Mouse (Mus musculus) MEL (cell line): ENCODE data around the gene Ercc6. TPM values are rescaled to one million over a fixed set of nuclear protein-coding genes. Genes with fewer than 3 reads are reported as not detected.

Experiments
- DNase-seq: peaks from one replicate; pipeline ENCODE4 v3.0.0; 2011; ENCODE audit warnings: low read depth, low spot score
- H3K27ac ChIP-seq: 2 replicates; pipeline ENCODE4 v1.5.1; 2012; ENCODE audit warnings: low read depth, mild to moderate bottlenecking, control low read depth, low read length, moderate library complexity; ENCODE audit not compliant: control insufficient read depth
- H3K27me3 ChIP-seq, 2 experiments: fragments of 150-350 bp in 1 of 2; sonication (generic) in 1 of 2; 2 replicates each; pipeline ENCODE4 v1.6.1; 2012; ENCODE audit warnings: low read length in 2 of 2, mild to moderate bottlenecking in 2 of 2, improper control_type of control experiment in 1 of 2, moderate library complexity in 1 of 2; ENCODE audit not compliant: insufficient read depth in 2 of 2, control insufficient read depth in 1 of 2
- H3K36me3 ChIP-seq, 2 experiments: 2 replicates each; pipeline ENCODE4 v1.6.1; 2012 to 2014; ENCODE audit warnings: low read length in 2 of 2, improper control_type of control experiment in 1 of 2, inconsistent platforms in 1 of 2, mild to moderate bottlenecking in 1 of 2; ENCODE audit not compliant: insufficient read depth in 2 of 2, control insufficient read depth in 1 of 2
- H3K4me1 ChIP-seq, 2 experiments: fragments of 150-350 bp in 1 of 2; sonication (generic) in 1 of 2; 2 replicates each; pipeline ENCODE4 v1.6.1; 2012; ENCODE audit warnings: low read length in 2 of 2, improper control_type of control experiment in 1 of 2, mild to moderate bottlenecking in 1 of 2; ENCODE audit not compliant: insufficient read depth in 2 of 2, control insufficient read depth in 1 of 2
- H3K4me3 ChIP-seq, 2 experiments: fragments of 150-350 bp in 1 of 2; sonication (generic) in 1 of 2; 2 replicates each; pipeline ENCODE4 v1.5.1; 2012; ENCODE audit warnings: low read depth in 2 of 2, low read length in 2 of 2, mild to moderate bottlenecking in 2 of 2, moderate library complexity in 2 of 2, control low read depth in 1 of 2, improper control_type of control experiment in 1 of 2; ENCODE audit not compliant: control insufficient read depth in 1 of 2, insufficient read depth in 1 of 2
- H3K79me2 ChIP-seq: 2 replicates; pipeline ENCODE4 v1.6.1; 2012; ENCODE audit warnings: mild to moderate bottlenecking, low read length, moderate library complexity; ENCODE audit not compliant: control insufficient read depth, poor library complexity, insufficient read depth
- H3K9ac ChIP-seq: 2 replicates; pipeline ENCODE4 v1.6.1; 2012; ENCODE audit warnings: low read depth, mild to moderate bottlenecking, control low read depth, low read length, moderate library complexity; ENCODE audit not compliant: control insufficient read depth, poor library complexity, severe bottlenecking
- H3K9me3 ChIP-seq: fragments of 150-350 bp; sonication (generic); replicated peaks from 2 replicates; pipeline ENCODE4 v1.6.1; 2012; ENCODE audit warnings: mild to moderate bottlenecking, low read length, improper control_type of control experiment, moderate library complexity; ENCODE audit not compliant: insufficient read depth
- CHD2 ChIP-seq: IDR thresholded peaks from 2 replicates; pipeline ENCODE4 v1.6.1; 2011; ENCODE audit warnings: low read length, improper control_type of control experiment
- CTCF ChIP-seq, 3 experiments: IDR thresholded peaks in 2 of 3; conservative IDR thresholded peaks in 1 of 3; 2 replicates each; pipeline ENCODE4 v1.5.1; 2011 to 2012; ENCODE audit warnings: low read length in 3 of 3, low read depth in 2 of 3, mild to moderate bottlenecking in 2 of 3, improper control_type of control experiment in 1 of 3, inconsistent platforms in 1 of 3, mixed read lengths in 1 of 3, moderate library complexity in 1 of 3; ENCODE audit not compliant: control insufficient read depth in 1 of 3, insufficient read depth in 1 of 3, poor library complexity in 1 of 3, severe bottlenecking in 1 of 3
- ETS1 ChIP-seq: IDR thresholded peaks from 2 replicates; pipeline ENCODE4 v1.6.1; 2012; ENCODE audit warnings: low read depth, mild to moderate bottlenecking, inconsistent platforms, low read length, improper control_type of control experiment, moderate library complexity
- KAT2A ChIP-seq: conservative IDR thresholded peaks from 2 replicates; pipeline ENCODE4 v1.6.1; 2012; ENCODE audit warnings: low read depth, low read length, improper control_type of control experiment, inconsistent platforms
- MAX ChIP-seq: IDR thresholded peaks from 2 replicates; pipeline ENCODE4 v1.6.1; 2011; ENCODE audit warnings: low read length, improper control_type of control experiment
- MEF2A ChIP-seq: IDR thresholded peaks from 2 replicates; pipeline ENCODE4 v1.6.1; 2014; ENCODE audit warnings: low read depth, mild to moderate bottlenecking, inconsistent platforms, low read length, improper control_type of control experiment; ENCODE audit not compliant: poor library complexity, insufficient replicate concordance, severe bottlenecking; ENCODE audit errors: extremely low read depth
- NRF1 ChIP-seq: IDR thresholded peaks from 2 replicates; pipeline ENCODE4 v1.6.1; 2014; ENCODE audit warnings: low read depth, mild to moderate bottlenecking, inconsistent platforms, low read length, improper control_type of control experiment, moderate library complexity; ENCODE audit not compliant: poor library complexity, insufficient read depth, severe bottlenecking
- POLR2A ChIP-seq, 2 experiments: IDR thresholded peaks; 2 replicates each; pipeline ENCODE4 v1.6.1; 2011 to 2012; ENCODE audit warnings: low read length in 2 of 2, mild to moderate bottlenecking in 2 of 2, control low read depth in 1 of 2, improper control_type of control experiment in 1 of 2, low read depth in 1 of 2, moderate library complexity in 1 of 2; ENCODE audit not compliant: control insufficient read depth in 1 of 2, insufficient read depth in 1 of 2, poor library complexity in 1 of 2
- POLR2AphosphoS2 ChIP-seq: IDR thresholded peaks from 2 replicates; pipeline ENCODE4 v1.6.1; 2011; ENCODE audit warnings: low read length, improper control_type of control experiment
- POLR2AphosphoS5 ChIP-seq: IDR thresholded peaks from 2 replicates; pipeline ENCODE4 v1.6.1; 2012; ENCODE audit warnings: low read depth, borderline replicate concordance, mild to moderate bottlenecking, inconsistent platforms, low read length, moderate library complexity, mixed read lengths
- RCOR1 ChIP-seq: IDR thresholded peaks from 2 replicates; pipeline ENCODE4 v1.6.1; 2012; ENCODE audit warnings: low read depth, mild to moderate bottlenecking, inconsistent platforms, low read length, improper control_type of control experiment
- SIN3A ChIP-seq: IDR thresholded peaks from 2 replicates; pipeline ENCODE4 v1.6.1; 2012; ENCODE audit warnings: low read length, improper control_type of control experiment, inconsistent platforms
- TAL1 ChIP-seq: IDR thresholded peaks from 2 replicates; pipeline ENCODE4 v1.6.1; 2012; ENCODE audit warnings: mild to moderate bottlenecking, inconsistent platforms, low read length, moderate library complexity, mixed read lengths
- TBP ChIP-seq: IDR thresholded peaks from 2 replicates; pipeline ENCODE4 v1.8.0; 2011; ENCODE audit warnings: low read depth, low read length, improper control_type of control experiment
- ZMIZ1 ChIP-seq: IDR thresholded peaks from 2 replicates; pipeline ENCODE4 v1.6.1; 2012; ENCODE audit warnings: low read depth, mild to moderate bottlenecking, inconsistent platforms, low read length, improper control_type of control experiment, moderate library complexity
- polyA plus RNA-seq, 2 experiments: library from polyadenylated mRNA; stranded (reverse) in 1 of 2; unstranded in 1 of 2; fragments of >175 nt in 1 of 2; fragments of >200 nt in 1 of 2; gene quantifications; 2 replicates each; pipeline versions ENCODE4 v1.2.1 to v1.2.4; 2012; ENCODE audit warnings: low replicate concordance in 2 of 2, low read depth in 1 of 2; ENCODE audit not compliant: insufficient read length in 2 of 2, insufficient read depth in 1 of 2, missing spikeins in 1 of 2
- total RNA-seq: library from RNA; depleted of rRNA; stranded (reverse); fragments of 300-350 nt; gene quantifications from 2 replicates; pipeline ENCODE4 v1.2.3, GENCODE M21; 2012

Ercc6 gene
- total and polyA plus RNA-seq, 3 experiments = 15.1 to 186 (median 15.4) TPM

DNA sequence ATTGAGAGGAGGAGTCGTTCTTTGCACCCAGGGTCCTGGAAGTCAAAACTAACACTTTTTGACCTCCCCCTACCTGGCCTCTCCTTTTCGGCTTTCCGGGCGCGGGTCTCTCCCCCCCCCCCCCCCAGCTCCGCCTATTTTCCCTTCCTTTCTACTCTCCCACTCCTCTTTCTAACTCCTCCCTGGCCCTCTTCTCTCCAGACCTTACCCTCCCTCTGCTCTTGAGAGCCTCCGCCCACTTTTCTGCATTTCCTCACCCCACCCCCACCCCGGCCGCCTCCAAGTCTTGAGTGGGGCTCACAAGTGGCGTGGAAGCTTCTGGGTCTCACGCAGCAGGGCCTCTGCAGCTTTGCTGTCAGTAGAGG, 47.8 kb upstream of the Ercc6 start:
- no peak overlapping the region for H3K4me3 ChIP-seq
- H3K4me1 ChIP-seq = no peaks in the 10 kb centered on the region
- no peak overlapping the region for H3K9ac ChIP-seq
- no peaks in the 10 kb centered on the region for H3K79me2 ChIP-seq
- no peaks in the 10 kb centered on the region for H3K36me3 ChIP-seq
- no peak for DNase-seq
- H3K27me3 ChIP-seq = no peaks in the 10 kb centered on the region
- TF ChIP-seq POLR2AphosphoS5 (no peak), CHD2 (no peak), SIN3A (no peak), ETS1 (no peak), RCOR1 (no peak)
- no peaks in the 10 kb centered on the region for H3K9me3 ChIP-seq
- no peak overlapping the region for H3K27ac ChIP-seq

DNA sequence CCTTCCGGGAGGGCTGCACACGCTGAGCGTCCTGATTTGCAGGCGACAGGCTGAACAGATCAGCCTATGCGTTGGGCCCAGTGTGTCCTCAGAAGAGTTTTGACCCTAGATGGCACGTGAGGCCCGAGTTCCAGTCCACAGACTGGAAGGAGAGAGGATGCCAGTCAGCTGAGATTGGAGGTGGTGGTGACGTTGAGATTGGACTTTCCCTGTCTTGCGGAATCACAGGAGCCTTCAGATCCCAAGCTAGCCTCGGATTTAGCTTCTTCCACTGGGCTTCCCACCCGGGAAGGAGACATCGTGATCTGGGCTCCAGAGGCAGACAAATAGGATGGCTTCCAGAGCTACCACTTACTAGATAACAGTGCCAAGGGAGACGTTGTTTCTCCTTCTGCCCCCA, 47.4 kb upstream of the Ercc6 start, which contains the start of gene Chat:
Chat (minus strand) TSS at position 101 of the 400 bp plus-strand sequence.
- no peak for DNase-seq
- no peaks in the 10 kb centered on the region for H3K27me3 ChIP-seq

DNA sequence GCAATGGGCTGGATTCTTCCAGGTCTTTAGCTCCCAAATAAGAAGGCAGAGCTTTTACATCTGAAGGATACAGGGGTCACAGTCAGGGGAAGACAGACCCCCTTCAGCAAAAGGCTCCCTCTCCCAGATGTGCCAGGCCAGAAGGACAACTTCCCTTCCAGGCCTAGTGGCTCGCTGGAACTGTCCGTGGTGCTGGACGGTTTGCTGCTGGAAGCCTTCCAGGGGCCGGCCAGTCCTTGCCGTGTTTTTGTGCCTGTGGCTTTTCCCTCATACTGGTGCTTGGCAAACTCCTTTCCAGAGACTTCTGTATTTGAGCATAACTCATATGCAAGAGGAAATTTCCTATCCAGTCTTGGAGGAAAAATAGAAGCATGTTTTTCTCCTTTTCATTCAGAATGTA, 45.7 kb upstream of the Ercc6 start:
- Histone ChIP-seq H3K9me3 (no peaks in the 10 kb centered on the region), H3K27me3 (no peaks in the 10 kb centered on the region; a peak in 1 of 4 replicates), H3K4me1 (no peaks in the 10 kb centered on the region), H3K36me3 (no peaks in the 10 kb centered on the region), H3K79me2 (no peaks in the 10 kb centered on the region), H3K4me3 (no peak overlapping the region), H3K9ac (no peak overlapping the region), H3K27ac (no peak overlapping the region)
- peak; percentile 59 for DNase-seq
- TF ChIP-seq POLR2AphosphoS5 (no peak), MAX (0 out of 2 replicates have a peak, but pooled peaks have one; percentile 24), SIN3A (peak; percentile 45; the same call in 1 of the 2 replicates)

More for the DNA sequence above, 47.4 kb upstream of the Ercc6 start, which contains the start of gene Chat:
- Histone ChIP-seq H3K4me1 (no peaks in the 10 kb centered on the region), H3K79me2 (no peaks in the 10 kb centered on the region), H3K4me3 (no peak within 1 kb of the TSS), H3K36me3 (no peaks in the 10 kb centered on the region), H3K27ac (no peak within 1 kb of the TSS), H3K9ac (no peak within 1 kb of the TSS), H3K9me3 (no peaks in the 10 kb centered on the region)
- TF ChIP-seq KAT2A (no peak), POLR2AphosphoS2 (no peak), RCOR1 (no peak), TBP (no peak), MEF2A (no peak), TAL1 (no peak), POLR2AphosphoS5 (no peak), POLR2A (IDR thresholded peaks at IDR 0.05; ENCODE audit: control insufficient read depth in 1 of 2, insufficient read depth in 1 of 2, low read depth in 1 of 2, low read length in 2 of 2, poor library complexity in 1 of 2) (no peak), SIN3A (no peak), ZMIZ1 (no peak), CHD2 (no peak), MAX (no peak), CTCF (IDR thresholded peaks at IDR 0.05 in 2 of 3, conservative IDR thresholded peaks at IDR 0.05 in 1 of 3; ENCODE audit: control insufficient read depth in 1 of 3, insufficient read depth in 1 of 3, low read depth in 2 of 3, low read length in 3 of 3, poor library complexity in 1 of 3, severe bottlenecking in 1 of 3) (no peak), NRF1 (no peak)
